Mouse (Mus musculus) hindbrain, postnatal 0 days (tissue): ENCODE results near the gene Lpar6. TPM values are rescaled to one million over a fixed set of nuclear protein-coding genes. Genes with fewer than 3 reads are reported as not detected.

Experiments used
- ATAC-seq: fragments of 200-750 bp; cut with Nextera tagmentation; 2 replicates; pipeline ENCODE4 v1.8.0; 2017; ENCODE audit warnings: mild to moderate bottlenecking, moderate TSS enrichment, moderate library complexity
- DNase-seq: peaks from one replicate; pipeline ENCODE4 v3.0.0-alpha.2; 2015; ENCODE audit warnings: low spot score
- H3K27ac ChIP-seq: fragments of 300-500 bp; sonication (generic); 2 replicates; pipeline ENCODE4 v1.5.1; 2014; ENCODE audit warnings: mild to moderate bottlenecking
- H3K27me3 ChIP-seq: fragments of 300-500 bp; sonication (generic); 2 replicates; pipeline ENCODE4 v1.6.1; 2014; ENCODE audit warnings: low read length, mixed read lengths; ENCODE audit not compliant: insufficient read depth
- H3K36me3 ChIP-seq: fragments of 300-500 bp; sonication (generic); 2 replicates; pipeline ENCODE4 v1.6.1; 2014; ENCODE audit warnings: low read length, mixed read lengths; ENCODE audit not compliant: insufficient read depth
- H3K4me1 ChIP-seq: fragments of 300-500 bp; sonication (generic); 2 replicates; pipeline ENCODE4 v1.6.1; 2014; ENCODE audit warnings: antibody characterized with exemption, low read length, mixed read lengths; ENCODE audit not compliant: insufficient read depth
- H3K4me2 ChIP-seq: fragments of 300-500 bp; sonication (generic); 2 replicates; pipeline ENCODE4 v1.6.1; 2014; ENCODE audit warnings: low read depth, mild to moderate bottlenecking, low read length, moderate library complexity, mixed read lengths
- H3K4me3 ChIP-seq: fragments of 300-500 bp; sonication (generic); 2 replicates; pipeline ENCODE4 v1.5.1; 2014; ENCODE audit warnings: low read length
- H3K9ac ChIP-seq: fragments of 300-500 bp; sonication (generic); replicated peaks from 2 replicates; pipeline ENCODE4 v1.6.1; 2014; ENCODE audit warnings: mild to moderate bottlenecking, low read length, moderate library complexity, mixed read lengths
- H3K9me3 ChIP-seq: fragments of 300-500 bp; sonication (generic); 2 replicates; pipeline ENCODE4 v1.6.1; 2016; ENCODE audit warnings: low read length, mixed read lengths
- CTCF ChIP-seq: IDR thresholded peaks from 2 replicates; pipeline ENCODE4 v1.5.1; 2016; ENCODE audit warnings: antibody characterized with exemption, control low read depth, low read depth
- WGBS: fragments of 180-500 bp; shearing (Covaris S2); extraction: QIAGEN DNeasy Blood & Tissue Kit; methylation state at CpG from one replicate; pipeline ENCODE4 v1.1.7; 2014; 5-methylcytosine and 5-hydroxymethylcytosine counted together
- polyA plus RNA-seq: library from polyadenylated mRNA; unstranded; fragments of >200 nt; fragmentation: Nextera tagmentation; extraction: Ambion mirVana; gene quantifications from 2 replicates; pipeline ENCODE4 v1.2.1, GENCODE M21; 2015
- total RNA-seq: library from RNA; depleted of rRNA; stranded (reverse); fragments of >200 nt; gene quantifications from 2 replicates; pipeline ENCODE4 v1.2.3, GENCODE M21; 2014

Lpar6 gene
- total and polyA plus RNA-seq, 2 experiments from 2014 or later = 2.6 to 2.9 TPM

GRCm38 (mm10) chr14:73238498-73239250, 979 bp downstream of the Lpar6 start:
- H3K4me1 ChIP-seq = no peaks in the 10 kb centered on the region
- H3K9ac ChIP-seq = peak overlapping the region; percentile 55
- TF ChIP-seq CTCF = no peak
- ATAC-seq (peak; percentile 39; the same call in 1 of the 2 replicates), DNase-seq (peak; percentile 65)
- WGBS = 4% methylated on average over 20 of the region's 20 CpGs
- H3K27me3 ChIP-seq = no peaks in the 10 kb centered on the region
- peak overlapping the region; percentile 47 for H3K4me3 ChIP-seq
- H3K36me3 ChIP-seq = no peaks in the 10 kb centered on the region
- H3K9me3 ChIP-seq = no peaks in the 10 kb centered on the region
- H3K4me2 ChIP-seq = peak overlapping the region; percentile 64
- H3K27ac ChIP-seq = peak overlapping the region; percentile 78

GRCm38 (mm10) chr14:73239291-73239690, 1.6 kb downstream of the Lpar6 start:
- Histone ChIP-seq H3K4me2 (peak overlapping the region; percentile 64), H3K27ac (peak overlapping the region; percentile 78), H3K4me1 (no peaks in the 10 kb centered on the region), H3K9ac (peak overlapping the region; percentile 55), H3K4me3 (peak overlapping the region; percentile 47), H3K9me3 (no peaks in the 10 kb centered on the region), H3K27me3 (no peaks in the 10 kb centered on the region), H3K36me3 (no peaks in the 10 kb centered on the region)
- DNase-seq (peak; percentile 30), ATAC-seq (no peak; the same call in 1 of the 2 replicates)
- 4% methylated on average over 6 of the region's 6 CpGs for WGBS
- TF ChIP-seq CTCF = no peak

GRCm38 (mm10) chr14:73239857-73240256, 2.2 kb downstream of the Lpar6 start:
- WGBS = 47% methylated on average over 3 of the region's 3 CpGs
- no peaks in the 10 kb centered on the region for H3K27me3 ChIP-seq
- DNase-seq = no peak
- H3K4me1 ChIP-seq = no peaks in the 10 kb centered on the region
- no peaks in the 10 kb centered on the region for H3K9me3 ChIP-seq
- no peak for TF ChIP-seq CTCF
- no peaks in the 10 kb centered on the region for H3K36me3 ChIP-seq
- no peak for ATAC-seq
- no peak overlapping the region for H3K27ac ChIP-seq
- H3K9ac ChIP-seq = no peak overlapping the region
- H3K4me2 ChIP-seq = peak overlapping the region; percentile 41
- H3K4me3 ChIP-seq = no peak overlapping the region

GRCm38 (mm10) chr14:73244061-73244597, 6.4 kb downstream of the Lpar6 start:
- H3K4me3 ChIP-seq = no peak overlapping the region
- H3K4me1 ChIP-seq = no peaks in the 10 kb centered on the region
- no peak overlapping the region for H3K4me2 ChIP-seq
- H3K36me3 ChIP-seq = no peaks in the 10 kb centered on the region
- 95% methylated on average over 2 of the region's 2 CpGs for WGBS
- ATAC-seq (no peak), DNase-seq (no peak)
- H3K27ac ChIP-seq = no peak overlapping the region
- TF ChIP-seq CTCF = no peak
- H3K9me3 ChIP-seq = no peaks in the 10 kb centered on the region
- H3K27me3 ChIP-seq = no peaks in the 10 kb centered on the region
- H3K9ac ChIP-seq = no peak overlapping the region

- Histone ChIP-seq H3K4me3 (no peak overlapping the region), H3K4me1 (no peaks in the 10 kb centered on the region), H3K4me2 (no peak overlapping the region), H3K9me3 (no peaks in the 10 kb centered on the region), H3K9ac (no peak overlapping the region), H3K36me3 (no peaks in the 10 kb centered on the region), H3K27me3 (no peaks in the 10 kb centered on the region), H3K27ac (no peak overlapping the region)
- ATAC-seq = no peak
- no peak for DNase-seq
- TF ChIP-seq CTCF = no peak
- 94% methylated on average over 2 of the region's 2 CpGs for WGBS
Measured at GRCm38 (mm10) chr14:73250056-73250455, 12.4 kb downstream of the Lpar6 start.

GRCm38 (mm10) chr14:73252276-73252675, 14.6 kb downstream of the Lpar6 start:
- 48% methylated on average over 2 of the region's 2 CpGs for WGBS
- DNase-seq (no peak), ATAC-seq (no peak)
- Histone ChIP-seq H3K9me3 (no peaks in the 10 kb centered on the region), H3K27ac (no peak overlapping the region), H3K36me3 (no peaks in the 10 kb centered on the region), H3K9ac (no peak overlapping the region), H3K27me3 (no peaks in the 10 kb centered on the region), H3K4me3 (no peak overlapping the region), H3K4me1 (no peaks in the 10 kb centered on the region), H3K4me2 (no peak overlapping the region)
- no peak for TF ChIP-seq CTCF
